Mouse (Mus musculus) gastrocnemius, adult 2 months (tissue): ENCODE measurements around the gene Slc37a1. TPM values are rescaled to one million over a fixed set of nuclear protein-coding genes. Genes with fewer than 3 reads are reported as not detected.
A peak's percentile ranks its signal among the peaks of the same experiment; 100 is the strongest.
"Not testable (repeated sequence)": the region's sequence is repeated elsewhere in the genome, so short reads cannot be mapped to it uniquely, and the experiment has no call there.

ENCODE experiments used
- DNase-seq: peaks from one replicate; pipeline ENCODE4 v3.0.0; 2022
- H3K27ac ChIP-seq: fragments of 200-600 bp; 2 replicates; pipeline ENCODE4 v1.8.1; 2022; ENCODE audit warnings: mild to moderate bottlenecking
- H3K4me3 ChIP-seq: fragments of 200-600 bp; 2 replicates; pipeline ENCODE4 v1.8.1; 2022; ENCODE audit warnings: mild to moderate bottlenecking, moderate library complexity
- CTCF ChIP-seq: fragments of 200-600 bp; IDR thresholded peaks from 2 replicates; pipeline ENCODE4 v1.8.1; 2022; ENCODE audit warnings: antibody characterized with exemption, mild to moderate bottlenecking, moderate library complexity
- intact Hi-C: fragments of 180-260 bp; cut with DNase I; formaldehyde crosslinking; loops from one replicate; pipeline ENCODE4 v1.15.1; 2025
- total RNA-seq, 2 experiments: library from RNA; stranded (reverse); gene quantifications; 2 replicates each; pipeline ENCODE4 v1.2.3; 2021

Gene Slc37a1
- total RNA-seq, 2 experiments from 2014 or later = 3.0 to 4.2 TPM

DNA sequence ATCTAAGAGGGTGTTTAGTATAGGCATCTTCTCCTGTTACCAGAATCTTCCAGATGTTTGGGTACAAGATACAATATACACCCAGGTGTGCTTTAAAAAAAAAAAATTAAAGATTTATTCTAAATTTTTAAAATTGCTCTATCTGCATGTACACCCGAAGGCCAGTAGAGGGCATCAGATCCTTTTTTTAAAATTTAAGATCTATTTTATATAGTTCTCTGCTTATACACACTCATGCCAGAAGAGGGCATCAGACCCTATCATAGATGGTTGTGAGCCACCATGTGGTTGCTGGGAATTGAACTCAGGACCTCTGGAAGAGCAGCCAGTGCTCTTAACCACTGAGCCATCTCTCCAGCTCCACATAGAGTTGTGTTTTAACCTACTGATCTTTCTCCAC, 45.7 kb downstream of the Slc37a1 start:
- intact Hi-C loops = no loop called here
- Histone ChIP-seq H3K4me3 (no peak overlapping the region), H3K27ac (no peak overlapping the region)
- no peak for DNase-seq
- peak; percentile 69 for TF ChIP-seq CTCF

GRCm38 (mm10) chr17:31334509-31335260, 48.1 kb downstream of the Slc37a1 start:
- no peak overlapping the region for H3K4me3 ChIP-seq
- no peak for TF ChIP-seq CTCF
- intact Hi-C loops = loop anchor here (2.0 kb wide), 1 partner anchor 158 kb away; no protein-coding TSS in a partner anchor
- no peak overlapping the region for H3K27ac ChIP-seq
- no peak for DNase-seq

GRCm38 (mm10) chr17:31335344-31336080, 48.9 kb downstream of the Slc37a1 start:
- no peak for TF ChIP-seq CTCF
- Histone ChIP-seq H3K27ac (no peak overlapping the region), H3K4me3 (no peak overlapping the region)
- no peak for DNase-seq
- intact Hi-C loops = loop anchor here (2.0 kb wide), 1 partner anchor 157 kb away; no protein-coding TSS in a partner anchor

- H3K4me3 ChIP-seq = no peak overlapping the region
- H3K27ac ChIP-seq = no peak overlapping the region
- no peak for DNase-seq
- no peak for TF ChIP-seq CTCF
- intact Hi-C loops = loop anchor here (10.0 kb wide), 2 partner anchors 205 to 325 kb away; no protein-coding TSS in a partner anchor
Measured at GRCm38 (mm10) chr17:31339769-31340168, 53.2 kb downstream of the Slc37a1 start.

DNA sequence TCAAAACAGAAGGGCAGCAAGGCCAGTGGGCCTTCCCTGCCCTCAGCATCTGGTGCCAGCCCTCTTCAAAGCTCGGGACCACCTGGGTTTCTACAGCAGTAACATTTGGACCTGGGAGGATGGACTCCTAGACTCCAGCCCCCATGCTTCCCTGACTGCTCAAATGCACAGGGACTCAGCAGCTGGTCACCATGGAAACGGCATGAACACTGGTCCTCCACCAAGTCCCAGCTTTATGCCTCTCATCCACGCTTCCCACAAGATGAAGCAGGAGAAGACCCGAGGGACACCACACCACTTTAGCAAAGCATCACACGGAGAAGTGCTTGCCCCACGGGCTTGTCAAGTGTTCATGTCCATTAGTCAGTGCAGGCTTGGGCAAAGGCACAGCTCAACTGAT, 55.6 kb downstream of the Slc37a1 start:
- no peak for TF ChIP-seq CTCF

DNA sequence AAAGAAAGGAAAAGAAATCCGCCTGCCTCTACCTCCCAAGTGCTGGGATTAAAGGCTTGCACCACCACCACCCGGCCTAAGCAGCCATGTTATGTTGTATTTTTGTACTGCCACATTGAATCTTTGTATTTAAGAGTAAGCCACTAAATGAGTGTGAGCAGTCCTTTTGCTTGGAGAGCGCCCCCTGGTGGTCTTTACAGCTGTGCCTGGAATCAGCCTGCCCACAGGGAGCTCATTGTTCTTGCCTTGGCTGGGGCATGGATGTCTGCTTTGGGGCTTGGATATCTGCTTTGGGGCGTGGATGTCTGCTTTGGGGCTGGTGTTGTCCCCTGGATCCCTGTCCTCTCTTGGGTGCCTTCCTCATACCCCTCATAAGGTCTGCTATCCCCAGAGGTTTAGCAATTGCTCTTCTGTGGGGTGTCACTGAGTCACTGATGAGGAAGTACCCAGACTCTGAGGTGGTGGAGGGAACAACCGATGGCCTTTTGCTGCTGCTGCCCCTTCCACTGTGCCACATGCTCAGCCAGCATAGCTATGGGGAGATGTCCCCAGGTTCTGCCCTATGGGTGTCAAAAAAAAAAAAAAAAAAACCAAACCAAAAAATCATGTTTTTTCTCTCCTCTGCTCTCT, 57.7 kb downstream of the Slc37a1 start:
- Histone ChIP-seq H3K4me3 (no peak overlapping the region), H3K27ac (no peak overlapping the region)
- TF ChIP-seq CTCF = peak; percentile 92
- DNase-seq = peak; percentile 83
- intact Hi-C loops = loop anchor here (10.0 kb wide), 2 partner anchors 209 to 329 kb away; no protein-coding TSS in a partner anchor

More for the DNA sequence above, 55.6 kb downstream of the Slc37a1 start:
- intact Hi-C loops = loop anchor here (2.0 to 10.0 kb wide), 3 partner anchors 87 to 327 kb away; no protein-coding TSS in a partner anchor
- Histone ChIP-seq H3K4me3 (no peak overlapping the region), H3K27ac (no peak overlapping the region)
- no peak for DNase-seq

DNA sequence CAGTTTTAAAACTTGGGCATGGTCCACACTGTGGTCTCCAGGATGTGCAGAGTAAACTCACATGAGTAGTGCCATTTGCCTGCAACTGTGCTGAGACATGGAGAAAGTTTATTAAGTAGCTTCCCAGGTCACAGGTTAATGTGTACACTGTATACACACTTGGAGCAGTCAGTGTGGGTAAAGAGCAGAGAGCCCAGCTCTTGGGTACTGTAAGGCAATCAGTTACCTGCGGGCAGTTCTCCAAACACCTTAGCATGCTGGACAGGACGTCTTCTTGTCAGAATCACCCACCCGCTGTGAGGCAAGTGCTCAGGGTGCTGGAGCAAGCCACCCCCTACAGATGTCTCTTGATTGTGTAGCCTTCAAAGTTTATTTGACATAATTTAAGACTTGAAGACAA, 58.2 kb downstream of the Slc37a1 start:
- intact Hi-C loops = loop anchor here (10.0 kb wide), 2 partner anchors 210 to 330 kb away; no protein-coding TSS in a partner anchor
- no peak overlapping the region for H3K27ac ChIP-seq
- no peak overlapping the region for H3K4me3 ChIP-seq
- no peak for TF ChIP-seq CTCF
- no peak for DNase-seq

GRCm38 (mm10) chr17:31348129-31348528, 61.5 kb downstream of the Slc37a1 start:
- H3K4me3 ChIP-seq = no peak overlapping the region
- DNase-seq = no peak
- intact Hi-C loops = loop anchor here (10.0 kb wide), 2 partner anchors 213 to 333 kb away; no protein-coding TSS in a partner anchor
- no peak for TF ChIP-seq CTCF
- no peak overlapping the region for H3K27ac ChIP-seq

DNA sequence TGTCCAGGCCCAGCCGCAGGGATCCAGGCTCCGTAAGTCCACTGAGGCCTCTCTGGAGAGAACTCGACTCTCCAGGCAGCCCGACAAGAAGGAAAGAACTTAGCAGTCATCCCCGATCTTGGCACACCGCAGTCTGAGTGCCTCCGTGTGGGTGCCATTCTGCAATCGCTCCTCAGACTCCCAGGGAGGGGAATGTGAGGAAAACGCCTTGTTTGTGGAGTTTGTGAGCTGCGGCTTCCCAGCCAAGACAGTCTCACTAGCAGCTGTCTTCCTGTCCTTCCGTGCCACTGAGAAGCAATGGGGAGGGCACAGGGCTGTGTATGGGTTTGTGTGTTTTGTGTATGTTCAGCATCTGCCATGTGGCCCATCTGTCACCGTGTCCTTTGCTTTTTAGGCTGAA, 62.8 kb downstream of the Slc37a1 start:
- DNase-seq = no peak
- intact Hi-C loops = loop anchor here (10.0 kb wide), 2 partner anchors 215 to 335 kb away; no protein-coding TSS in a partner anchor
- no peak overlapping the region for H3K4me3 ChIP-seq
- TF ChIP-seq CTCF = no peak
- no peak overlapping the region for H3K27ac ChIP-seq

DNA sequence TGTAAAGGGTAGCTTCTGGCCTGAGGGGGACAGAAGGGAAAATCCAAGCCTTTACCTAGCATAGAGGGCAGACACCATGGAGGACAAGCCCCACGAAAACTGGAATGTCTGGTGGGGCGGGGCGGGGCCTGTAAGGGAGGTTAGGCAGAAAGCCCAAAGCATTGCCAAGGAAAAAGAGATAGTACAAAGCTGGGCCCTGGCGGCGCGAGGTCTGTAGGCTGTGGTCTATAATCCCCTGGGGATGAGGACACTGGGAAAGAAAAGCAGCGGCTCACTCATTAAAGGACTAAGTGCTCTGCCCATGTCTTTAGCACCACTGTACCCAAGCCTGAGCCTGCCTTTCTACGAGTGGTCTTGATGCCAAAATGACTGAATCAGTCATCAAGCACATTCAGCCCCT, 65.4 kb downstream of the Slc37a1 start:
- H3K4me3 ChIP-seq = no peak overlapping the region
- no peak overlapping the region for H3K27ac ChIP-seq
- intact Hi-C loops = no loop called here
- no peak for DNase-seq
- TF ChIP-seq CTCF = no peak

- Histone ChIP-seq H3K4me3 (no peak overlapping the region), H3K27ac (no peak overlapping the region)
- intact Hi-C loops = no loop called here
- DNase-seq = no peak
- TF ChIP-seq CTCF = no peak
Measured at GRCm38 (mm10) chr17:31353255-31353654, 66.7 kb downstream of the Slc37a1 start.

DNA sequence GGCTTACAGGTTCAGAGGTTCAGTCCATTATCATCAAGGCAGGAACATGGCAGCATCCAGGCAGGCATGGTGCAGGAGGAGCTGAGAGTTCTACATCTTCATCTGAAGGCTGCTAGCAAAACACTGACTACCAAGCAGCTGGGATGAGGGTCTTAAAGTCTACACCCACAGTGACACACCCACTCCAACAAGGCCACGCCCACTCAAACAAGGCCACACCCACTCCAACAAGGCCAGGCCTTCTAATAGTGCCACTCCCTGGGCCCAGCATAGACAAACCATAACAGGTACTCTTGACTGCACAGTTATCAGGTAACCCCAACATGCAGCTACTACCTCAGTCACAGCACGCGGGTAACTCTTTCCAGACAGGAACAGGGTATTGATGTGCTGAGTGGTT, 68.1 kb downstream of the Slc37a1 start:
- H3K27ac ChIP-seq, DNase-seq, H3K4me3 ChIP-seq, intact Hi-C loops: not testable (repeated sequence)
